Mouse (Mus musculus) midbrain, embryonic 11.5 days (tissue): Measurements from ENCODE around the gene Meis2. TPM values are rescaled to one million over a fixed set of nuclear protein-coding genes. Genes with fewer than 3 reads are reported as not detected.

Source experiments
- ATAC-seq: fragments of 200-750 bp; cut with Nextera tagmentation; 2 replicates; pipeline ENCODE4 v1.8.0; 2017; ENCODE audit warnings: moderate TSS enrichment, moderate library complexity; ENCODE audit not compliant: low FRiP score
- DNase-seq: peaks from one replicate; pipeline ENCODE4 v3.0.0; 2015; ENCODE audit warnings: low spot score; ENCODE audit errors: missing footprints
- H3K27ac ChIP-seq: fragments of 300-500 bp; sonication (generic); 2 replicates; pipeline ENCODE4 v1.5.1; 2014; ENCODE audit warnings: low read depth, low read length
- H3K27me3 ChIP-seq: fragments of 300-500 bp; sonication (generic); 2 replicates; pipeline ENCODE4 v1.6.1; 2014; ENCODE audit warnings: mild to moderate bottlenecking, low read length, moderate library complexity, mixed read lengths; ENCODE audit not compliant: control insufficient read depth, insufficient read depth
- H3K36me3 ChIP-seq: fragments of 300-500 bp; sonication (generic); 2 replicates; pipeline ENCODE4 v1.6.1; 2014; ENCODE audit warnings: mild to moderate bottlenecking, low read length, moderate library complexity, mixed read lengths; ENCODE audit not compliant: control insufficient read depth, insufficient read depth
- H3K4me1 ChIP-seq: fragments of 300-500 bp; sonication (generic); 2 replicates; pipeline ENCODE4 v1.6.1; 2014; ENCODE audit warnings: low read length; ENCODE audit not compliant: control insufficient read depth, insufficient read depth
- H3K4me2 ChIP-seq: fragments of 300-500 bp; sonication (generic); 2 replicates; pipeline ENCODE4 v1.6.1; 2014; ENCODE audit warnings: mild to moderate bottlenecking, moderate library complexity
- H3K4me3 ChIP-seq: fragments of 300-500 bp; sonication (generic); 2 replicates; pipeline ENCODE4 v1.5.1; 2014; ENCODE audit warnings: low read depth, low read length
- H3K9ac ChIP-seq: fragments of 300-500 bp; sonication (generic); 2 replicates; pipeline ENCODE4 v1.6.1; 2014; ENCODE audit warnings: low read length
- H3K9me3 ChIP-seq: fragments of 300-500 bp; sonication (generic); 2 replicates; pipeline ENCODE4 v1.6.1; 2016; ENCODE audit warnings: low read length; ENCODE audit not compliant: control insufficient read depth
- WGBS: fragments of 180-500 bp; shearing (Covaris S2); extraction: QIAGEN DNeasy Blood & Tissue Kit; methylation state at CpG from one replicate; pipeline ENCODE4 v1.1.7; 2014; 5-methylcytosine and 5-hydroxymethylcytosine counted together
- polyA plus RNA-seq: library from polyadenylated mRNA; unstranded; fragments of >200 nt; fragmentation: Nextera tagmentation; extraction: Ambion mirVana; gene quantifications from 2 replicates; pipeline ENCODE4 v1.2.1, GENCODE M21; 2014

Meis2 gene
- polyA plus RNA-seq, 1 experiment from 2014 or later: 52.2 TPM

- 81% methylated on average over 6 of the region's 6 CpGs for WGBS
- Histone ChIP-seq H3K27ac (no peak overlapping the region), H3K4me1 (no peaks in the 10 kb centered on the region), H3K9me3 (no peaks in the 10 kb centered on the region), H3K4me3 (no peak overlapping the region), H3K9ac (no peak overlapping the region), H3K4me2 (no peak overlapping the region), H3K27me3 (no peaks in the 10 kb centered on the region), H3K36me3 (no peaks in the 10 kb centered on the region)
- DNase-seq (no peak), ATAC-seq (no peak; the same call in 1 of the 2 replicates)
These were observed 247.7 kb downstream of the Meis2 start for GRCm38 (mm10) chr2:115817959-115818358.

GRCm38 (mm10) chr2:115813721-115814120 lies 251.9 kb downstream of the Meis2 start:
- no peaks in the 10 kb centered on the region for H3K27me3 ChIP-seq
- no peak overlapping the region for H3K4me2 ChIP-seq
- no peaks in the 10 kb centered on the region for H3K9me3 ChIP-seq
- ATAC-seq (no peak), DNase-seq (no peak)
- H3K36me3 ChIP-seq: no peaks in the 10 kb centered on the region
- H3K4me3 ChIP-seq: no peak overlapping the region
- H3K27ac ChIP-seq: no peak overlapping the region
- no peaks in the 10 kb centered on the region for H3K4me1 ChIP-seq
- H3K9ac ChIP-seq: no peak overlapping the region
- 81% methylated on average over 6 of the region's 6 CpGs for WGBS

- H3K36me3 ChIP-seq: no peaks in the 10 kb centered on the region
- no peak for DNase-seq
- no peak overlapping the region for H3K4me2 ChIP-seq
- H3K27ac ChIP-seq: no peak overlapping the region
- no peak overlapping the region for H3K4me3 ChIP-seq
- no peak for ATAC-seq
- WGBS: 71% methylated on average over 11 of the region's 11 CpGs
- no peaks in the 10 kb centered on the region for H3K4me1 ChIP-seq
- H3K9ac ChIP-seq: no peak overlapping the region
- H3K27me3 ChIP-seq: no peaks in the 10 kb centered on the region
- no peaks in the 10 kb centered on the region for H3K9me3 ChIP-seq
These were observed 252.3 kb downstream of the Meis2 start for GRCm38 (mm10) chr2:115813316-115813715.
